Mouse (Mus musculus) limb, embryonic 15.5 days (tissue): ENCODE data around the gene Mturn. TPM values are rescaled to one million over a fixed set of nuclear protein-coding genes. Genes with fewer than 3 reads are reported as not detected.

Experiments
- ATAC-seq: fragments of 200-750 bp; cut with Nextera tagmentation; 2 replicates; pipeline ENCODE4 v1.8.0; 2017; ENCODE audit warnings: low read depth, moderate TSS enrichment; ENCODE audit not compliant: insufficient number of reproducible peaks, low FRiP score, low TSS enrichment
- H3K27ac ChIP-seq: fragments of 300-500 bp; sonication (generic); 2 replicates; pipeline ENCODE4 v1.5.1; 2015; ENCODE audit warnings: moderate library complexity, mild to moderate bottlenecking, inconsistent platforms
- H3K27me3 ChIP-seq: fragments of 300-500 bp; sonication (generic); 2 replicates; pipeline ENCODE4 v1.6.1; 2015; ENCODE audit warnings: inconsistent platforms
- H3K36me3 ChIP-seq: fragments of 300-500 bp; sonication (generic); 2 replicates; pipeline ENCODE4 v1.6.1; 2015; ENCODE audit warnings: inconsistent platforms
- H3K4me1 ChIP-seq: fragments of 300-500 bp; sonication (generic); 2 replicates; pipeline ENCODE4 v1.6.1; 2015; ENCODE audit warnings: inconsistent platforms
- H3K4me2 ChIP-seq: fragments of 300-500 bp; sonication (generic); 2 replicates; pipeline ENCODE4 v1.6.1; 2015; ENCODE audit warnings: mild to moderate bottlenecking, inconsistent platforms
- H3K4me3 ChIP-seq: fragments of 300-500 bp; sonication (generic); 2 replicates; pipeline ENCODE4 v1.5.1; 2015; ENCODE audit warnings: mild to moderate bottlenecking, inconsistent platforms
- H3K9ac ChIP-seq: fragments of 300-500 bp; sonication (generic); 2 replicates; pipeline ENCODE4 v1.6.1; 2015; ENCODE audit warnings: inconsistent platforms
- H3K9me3 ChIP-seq: fragments of 300-500 bp; sonication (generic); 2 replicates; pipeline ENCODE4 v1.6.1; 2016; ENCODE audit warnings: inconsistent platforms
- WGBS: fragments of 180-500 bp; shearing (Covaris S2); methylation state at CpG from one replicate; pipeline ENCODE4 v1.1.7; 2015; 5-methylcytosine and 5-hydroxymethylcytosine counted together
- polyA plus RNA-seq: library from polyadenylated mRNA; unstranded; fragments of >200 nt; fragmentation: Nextera tagmentation; extraction: Ambion mirVana; gene quantifications from 2 replicates; pipeline ENCODE4 v1.2.1, GENCODE M21; 2015

Mturn gene
- polyA plus RNA-seq, 1 experiment from 2014 or later = 10.6 TPM

- 74% methylated on average over 14 of the region's 14 CpGs for WGBS
- no peak for ATAC-seq
- 0 out of 2 replicates have a peak, but pooled peaks cover 4% of the 10 kb centered on the region for H3K36me3 ChIP-seq
Measured at GRCm38 (mm10) chr6:54685716-54686395, 4.4 kb downstream of the Mturn start.

DNA sequence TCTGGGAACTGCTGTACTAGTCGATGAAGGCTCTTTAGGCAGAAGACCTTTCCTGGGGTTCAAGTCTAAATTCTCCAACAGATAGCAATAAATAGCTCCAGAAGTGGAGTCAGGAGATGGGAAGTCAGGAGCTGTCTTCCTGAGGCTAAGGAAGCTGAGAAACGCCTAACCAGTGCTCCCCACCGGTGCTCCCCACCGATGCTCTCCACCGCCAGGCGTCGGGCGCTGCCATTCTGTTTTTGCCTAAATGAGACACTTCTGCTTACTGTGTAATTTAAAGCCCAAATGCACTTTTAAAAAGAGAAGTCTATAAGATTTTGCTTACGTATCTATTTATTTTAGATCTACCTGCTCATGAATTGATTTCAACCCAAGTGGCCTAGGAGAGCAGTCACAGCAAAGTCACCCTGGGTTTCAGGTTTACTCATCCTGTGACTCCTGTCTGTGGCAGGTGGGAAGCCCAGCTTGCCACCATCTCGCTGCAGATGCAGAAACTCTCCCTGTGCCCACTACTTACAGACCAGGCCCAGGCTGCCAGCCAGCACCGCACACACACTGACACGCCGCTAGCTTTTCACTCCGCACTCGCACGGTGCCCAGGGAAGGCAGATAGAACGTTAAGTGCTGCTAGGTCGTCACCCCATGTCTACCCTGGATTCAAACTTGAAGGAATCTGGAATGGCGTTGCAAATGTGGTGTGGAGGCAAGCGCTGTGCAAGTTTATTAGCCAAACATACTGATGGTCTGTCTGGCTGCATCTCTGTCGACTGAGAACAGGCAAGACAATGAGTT, 5.7 kb downstream of the Mturn start:
- Histone ChIP-seq H3K27me3 (peaks cover 14% of the 10 kb centered on the region; the same call in 1 of the 2 replicates), H3K4me1 (peaks cover 6% of the 10 kb centered on the region), H3K4me2 (no peak overlapping the region), H3K9me3 (no peaks in the 10 kb centered on the region), H3K27ac (no peak overlapping the region), H3K36me3 (0 out of 2 replicates have a peak, but pooled peaks cover 4% of the 10 kb centered on the region), H3K9ac (no peak overlapping the region), H3K4me3 (no peak overlapping the region)
- no peak for ATAC-seq
- 88% methylated on average over 21 of the region's 21 CpGs for WGBS

More at GRCm38 (mm10) chr6:54685716-54686395, 4.4 kb downstream of the Mturn start:
- H3K4me2 ChIP-seq = no peak overlapping the region
- peaks cover 14% of the 10 kb centered on the region; the same call in 1 of the 2 replicates for H3K27me3 ChIP-seq
- H3K27ac ChIP-seq = no peak overlapping the region
- H3K4me3 ChIP-seq = no peak overlapping the region
- H3K9ac ChIP-seq = no peak overlapping the region
- H3K9me3 ChIP-seq = no peaks in the 10 kb centered on the region
- H3K4me1 ChIP-seq = peaks cover 15% of the 10 kb centered on the region

- H3K27me3 ChIP-seq = peaks cover 3% of the 10 kb centered on the region; the same call in 1 of the 2 replicates
- no peak overlapping the region for H3K27ac ChIP-seq
- no peak for ATAC-seq
- no peak overlapping the region for H3K4me2 ChIP-seq
- 0 out of 2 replicates have a peak, but pooled peaks cover 4% of the 10 kb centered on the region for H3K36me3 ChIP-seq
- no peak overlapping the region for H3K9ac ChIP-seq
- no peaks in the 10 kb centered on the region for H3K9me3 ChIP-seq
- no peaks in the 10 kb centered on the region for H3K4me1 ChIP-seq
- no peak overlapping the region for H3K4me3 ChIP-seq
- 72% methylated on average over 18 of the region's 18 CpGs for WGBS
Measured at GRCm38 (mm10) chr6:54688467-54689323, 7.3 kb downstream of the Mturn start.

- Histone ChIP-seq H3K4me2 (no peak overlapping the region), H3K4me1 (no peaks in the 10 kb centered on the region), H3K4me3 (no peak overlapping the region), H3K9ac (no peak overlapping the region), H3K27me3 (no peaks in the 10 kb centered on the region), H3K9me3 (no peaks in the 10 kb centered on the region), H3K27ac (no peak overlapping the region), H3K36me3 (0 out of 2 replicates have a peak, but pooled peaks cover 4% of the 10 kb centered on the region)
- no peak for ATAC-seq
- WGBS = 84% methylated on average over 7 of the region's 7 CpGs
Measured at GRCm38 (mm10) chr6:54689686-54690085, 8.3 kb downstream of the Mturn start.

GRCm38 (mm10) chr6:54690838-54691237, 9.4 kb downstream of the Mturn start:
- WGBS = 80% methylated on average over 13 of the region's 13 CpGs
- Histone ChIP-seq H3K27me3 (no peaks in the 10 kb centered on the region), H3K9me3 (no peaks in the 10 kb centered on the region), H3K27ac (no peak overlapping the region), H3K36me3 (0 out of 2 replicates have a peak, but pooled peaks cover 4% of the 10 kb centered on the region), H3K9ac (no peak overlapping the region), H3K4me2 (no peak overlapping the region), H3K4me3 (no peak overlapping the region), H3K4me1 (no peaks in the 10 kb centered on the region)
- no peak for ATAC-seq

DNA sequence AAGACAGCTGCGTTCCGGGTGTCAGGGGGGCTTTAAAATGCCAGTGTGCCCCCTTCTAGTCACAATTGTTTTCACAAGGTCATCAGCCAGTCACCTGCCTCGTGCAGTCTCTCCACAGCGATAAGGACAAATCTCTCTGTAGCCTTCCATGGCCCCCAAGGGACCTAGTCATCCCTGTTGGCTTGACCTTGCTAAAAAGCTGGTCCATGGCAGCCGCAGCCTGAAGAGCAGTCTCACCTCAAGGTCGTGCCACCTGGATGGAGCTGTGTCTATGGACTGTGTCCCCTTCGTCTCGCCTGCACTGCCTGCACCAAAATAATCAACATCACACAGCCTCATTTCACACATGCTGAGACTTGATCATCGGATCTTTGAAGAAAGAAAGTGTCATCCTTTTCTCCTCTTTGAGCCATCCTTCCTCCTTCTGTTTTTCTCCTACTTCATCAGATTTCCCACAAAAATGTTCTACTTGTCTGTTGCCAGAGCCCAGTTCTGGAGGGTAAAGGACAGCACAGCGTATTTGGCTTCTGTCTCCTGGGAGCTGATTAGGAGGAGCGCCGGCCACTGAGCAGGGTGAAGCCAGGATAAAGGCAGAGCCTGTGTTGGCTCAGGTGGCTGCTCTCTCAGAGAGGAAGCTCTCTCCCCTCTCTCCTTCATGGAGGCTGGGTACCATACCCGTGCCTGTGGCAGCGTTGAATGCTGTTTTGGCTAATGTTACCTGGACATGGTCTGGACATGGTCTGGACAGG, 10.1 kb downstream of the Mturn start:
- H3K36me3 ChIP-seq = 0 out of 2 replicates have a peak, but pooled peaks cover 4% of the 10 kb centered on the region
- H3K4me2 ChIP-seq = no peak overlapping the region
- no peaks in the 10 kb centered on the region for H3K4me1 ChIP-seq
- no peak for ATAC-seq
- H3K9me3 ChIP-seq = no peaks in the 10 kb centered on the region
- 75% methylated on average over 14 of the region's 14 CpGs for WGBS
- no peak overlapping the region for H3K9ac ChIP-seq
- H3K4me3 ChIP-seq = no peak overlapping the region
- no peak overlapping the region for H3K27ac ChIP-seq
- no peaks in the 10 kb centered on the region for H3K27me3 ChIP-seq

DNA sequence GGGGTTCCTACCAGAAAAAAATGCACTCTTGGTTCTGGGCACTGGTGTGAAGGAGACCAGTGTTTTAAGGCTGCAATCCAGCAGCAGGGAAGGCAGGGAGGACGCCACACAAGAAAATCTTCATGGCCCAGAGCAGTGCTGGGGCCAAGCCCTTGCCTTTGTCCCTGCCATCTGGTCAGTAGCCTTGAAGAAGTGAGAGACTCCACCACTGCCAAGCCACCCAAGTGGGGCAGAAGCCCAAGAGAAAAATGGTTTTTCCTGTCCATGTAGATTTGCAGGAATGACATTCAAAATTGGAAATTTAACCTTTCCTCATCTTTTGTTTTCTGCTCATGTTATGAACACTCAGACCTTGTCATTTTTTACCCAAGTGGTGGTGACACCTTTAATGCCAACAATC, 10.8 kb downstream of the Mturn start:
- no peak for ATAC-seq
- H3K27me3 ChIP-seq = no peaks in the 10 kb centered on the region
- no peaks in the 10 kb centered on the region for H3K4me1 ChIP-seq
- H3K4me3 ChIP-seq = no peak overlapping the region
- H3K27ac ChIP-seq = no peak overlapping the region
- 60% methylated on average over 1 of the region's 1 CpGs for WGBS
- 0 out of 2 replicates have a peak, but pooled peaks cover 4% of the 10 kb centered on the region for H3K36me3 ChIP-seq
- H3K9me3 ChIP-seq = no peaks in the 10 kb centered on the region
- H3K4me2 ChIP-seq = no peak overlapping the region
- no peak overlapping the region for H3K9ac ChIP-seq

DNA sequence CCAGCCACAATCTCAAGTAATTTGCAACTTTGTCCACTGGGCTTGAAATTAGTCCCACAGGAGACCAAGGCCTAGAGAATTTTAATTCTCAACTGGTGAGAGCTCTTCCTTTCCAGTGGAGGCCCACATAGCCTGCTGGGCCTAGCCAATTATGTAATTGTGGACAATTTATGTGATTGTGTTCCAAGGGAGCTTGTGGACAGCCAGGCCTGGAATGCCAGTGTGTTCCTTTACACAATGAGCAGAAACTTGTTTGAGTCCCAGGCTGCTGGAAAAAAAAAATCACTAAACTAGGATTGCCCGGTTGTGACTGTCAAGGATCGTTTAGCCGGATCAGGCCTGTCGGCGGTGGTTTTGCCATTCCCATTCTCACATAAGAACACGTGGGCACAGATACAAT, 11.9 kb downstream of the Mturn start:
- 88% methylated on average over 6 of the region's 6 CpGs for WGBS

DNA sequence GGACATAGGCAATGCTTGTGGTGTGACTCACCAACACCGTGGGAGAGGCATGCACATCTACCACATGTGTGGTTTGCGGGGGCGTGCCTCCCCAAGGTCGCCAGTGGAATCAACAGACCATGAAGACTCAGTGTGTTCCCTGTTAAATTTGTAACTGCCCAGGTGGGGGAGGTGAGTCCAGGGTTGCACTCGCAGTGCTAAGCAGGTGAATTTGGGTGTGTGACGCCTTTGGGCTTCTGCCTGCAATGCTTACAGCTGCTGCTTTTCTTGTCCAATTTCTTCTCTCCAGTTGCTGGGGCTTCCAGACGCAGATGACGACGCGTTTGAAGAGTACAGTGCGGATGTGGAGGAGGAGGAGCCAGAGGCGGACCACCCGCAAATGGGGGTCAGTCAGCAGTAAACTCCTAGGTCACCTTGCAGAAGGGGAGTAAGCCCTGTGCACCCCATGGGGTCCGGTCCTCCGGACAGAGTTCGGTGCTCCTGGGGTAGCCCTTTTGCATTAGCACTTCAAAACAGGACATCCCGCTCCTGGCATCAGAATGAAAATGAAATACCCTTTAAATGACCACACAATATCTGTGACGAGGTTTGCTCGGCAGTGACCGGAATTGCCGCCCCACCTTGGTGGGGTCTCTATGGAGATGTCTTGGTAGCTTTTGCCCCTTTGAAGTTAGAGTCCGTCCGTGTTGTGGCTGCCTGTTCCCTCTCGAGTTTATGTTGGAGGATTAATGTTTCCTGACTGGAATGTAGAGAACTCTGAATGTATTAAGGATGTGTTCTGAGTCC, 17.5 kb downstream of the Mturn start:
- Histone ChIP-seq H3K4me2 (peak overlapping the region; percentile 96), H3K36me3 (no peaks in the 10 kb centered on the region), H3K4me3 (peak overlapping the region; percentile 45), H3K9ac (peak overlapping the region; percentile 31; the same call in 1 of the 2 replicates), H3K4me1 (peaks cover 10% of the 10 kb centered on the region), H3K27ac (no peak overlapping the region), H3K27me3 (peaks cover 9% of the 10 kb centered on the region), H3K9me3 (no peaks in the 10 kb centered on the region)
- WGBS = 4% methylated on average over 24 of the region's 24 CpGs
- ATAC-seq = no peak

More for the DNA sequence above, 11.9 kb downstream of the Mturn start:
- Histone ChIP-seq H3K36me3 (0 out of 2 replicates have a peak, but pooled peaks cover 4% of the 10 kb centered on the region), H3K9me3 (no peaks in the 10 kb centered on the region), H3K4me2 (no peak overlapping the region), H3K4me1 (no peaks in the 10 kb centered on the region), H3K27me3 (no peaks in the 10 kb centered on the region), H3K4me3 (no peak overlapping the region), H3K9ac (no peak overlapping the region), H3K27ac (no peak overlapping the region)
- no peak for ATAC-seq

- no peak for ATAC-seq
- H3K4me3 ChIP-seq = peak overlapping the region; percentile 45
- peaks cover 14% of the 10 kb centered on the region for H3K4me1 ChIP-seq
- H3K27me3 ChIP-seq = peaks cover 13% of the 10 kb centered on the region
- 3% methylated on average over 19 of the region's 19 CpGs for WGBS
- H3K27ac ChIP-seq = no peak overlapping the region
- peak overlapping the region; percentile 96 for H3K4me2 ChIP-seq
- H3K9ac ChIP-seq = peak overlapping the region; percentile 31; the same call in 1 of the 2 replicates
- no peaks in the 10 kb centered on the region for H3K9me3 ChIP-seq
- H3K36me3 ChIP-seq = no peaks in the 10 kb centered on the region
Measured at GRCm38 (mm10) chr6:54699477-54700056, 18.1 kb downstream of the Mturn start.
